Mouse (Mus musculus): ENCODE measurements around the gene Hoxd9. TPM values are rescaled to one million over a fixed set of nuclear protein-coding genes. Genes with fewer than 3 reads are reported as not detected.

Gene Hoxd9
- total and polyA plus RNA-seq, 3 experiments, result not detected

DNA sequence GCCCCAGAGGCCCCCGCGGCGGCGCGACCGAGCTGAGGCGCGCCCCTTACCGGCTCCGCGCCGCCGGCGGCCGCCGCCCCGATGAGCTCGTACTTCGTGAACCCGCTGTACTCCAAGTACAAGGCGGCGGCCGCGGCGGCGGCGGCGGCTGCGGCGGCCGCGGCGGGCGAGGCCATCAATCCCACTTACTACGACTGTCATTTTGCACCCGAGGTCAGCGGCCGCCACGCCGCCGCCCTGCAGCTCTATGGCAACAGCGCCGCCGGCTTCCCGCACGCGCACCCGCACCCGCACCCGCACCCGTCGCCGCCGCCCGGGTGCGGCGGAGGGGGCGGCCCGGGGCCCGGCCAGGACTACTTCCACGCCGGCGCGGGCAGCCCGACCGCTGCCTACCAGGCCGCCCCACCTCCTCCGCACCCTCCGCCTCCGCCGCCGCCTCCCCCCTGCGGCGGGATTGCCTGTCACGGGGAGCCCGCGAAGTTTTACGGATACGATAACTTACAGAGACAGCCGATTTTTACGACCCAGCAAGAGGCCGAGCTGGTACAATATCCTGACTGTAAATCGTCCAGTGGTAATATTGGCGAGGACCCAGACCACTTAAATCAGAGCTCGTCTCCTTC is 8.1 kb downstream of the Hoxd9 start:
- H3K4me3 ChIP-seq (ENCODE audit: control insufficient read depth in 1 of 2, insufficient read depth in 1 of 2, low read depth in 2 of 2, low read length in 2 of 2), result peak overlapping the region; percentile 53 to 66
- no peaks in the 10 kb centered on the region; a peak in 2 of 4 replicates for H3K4me1 ChIP-seq (ENCODE audit: control insufficient read depth in 1 of 2, insufficient read depth in 2 of 2, low read length in 2 of 2)
- no peak overlapping the region for H3K27ac ChIP-seq (ENCODE audit: control insufficient read depth, low read depth, low read length)
- peak; percentile 62 for DNase-seq (ENCODE audit: low read depth, low spot score)
- no peaks in the 10 kb centered on the region for H3K27me3 ChIP-seq (ENCODE audit: control insufficient read depth in 1 of 2, insufficient read depth in 2 of 2, low read length in 2 of 2)
- peaks cover 6% of the 10 kb centered on the region; the same call in 1 of the 2 replicates for H3K79me2 ChIP-seq (ENCODE audit: control insufficient read depth, insufficient read depth, low read length, poor library complexity)
- H3K9me3 ChIP-seq (replicated peaks; ENCODE audit: insufficient read depth, low read length), result no peaks in the 10 kb centered on the region
- peaks cover 0 to 2% of the 10 kb centered on the region in 2 experiments; a peak in 1 of 4 replicates for H3K36me3 ChIP-seq (ENCODE audit: control insufficient read depth in 1 of 2, insufficient read depth in 2 of 2, low read length in 2 of 2)
- peak overlapping the region; percentile 84 for H3K9ac ChIP-seq (ENCODE audit: control insufficient read depth, low read depth, low read length, poor library complexity, severe bottlenecking)
- TF ChIP-seq NELFE (IDR thresholded peaks at IDR 0.05; ENCODE audit: low read depth, low read length) (no peak), RCOR1 (IDR thresholded peaks at IDR 0.05; ENCODE audit: low read depth, low read length) (no peak), MXI1 (IDR thresholded peaks at IDR 0.05; ENCODE audit: low read depth, low read length) (peak; percentile 43; the same call in 1 of the 2 replicates), TBP (IDR thresholded peaks at IDR 0.05; ENCODE audit: low read depth, low read length) (no peak), JUND (IDR thresholded peaks at IDR 0.05; ENCODE audit: low read depth, low read length) (no peak), HCFC1 (IDR thresholded peaks at IDR 0.05; ENCODE audit: low read depth, low read length) (no peak)

DNA sequence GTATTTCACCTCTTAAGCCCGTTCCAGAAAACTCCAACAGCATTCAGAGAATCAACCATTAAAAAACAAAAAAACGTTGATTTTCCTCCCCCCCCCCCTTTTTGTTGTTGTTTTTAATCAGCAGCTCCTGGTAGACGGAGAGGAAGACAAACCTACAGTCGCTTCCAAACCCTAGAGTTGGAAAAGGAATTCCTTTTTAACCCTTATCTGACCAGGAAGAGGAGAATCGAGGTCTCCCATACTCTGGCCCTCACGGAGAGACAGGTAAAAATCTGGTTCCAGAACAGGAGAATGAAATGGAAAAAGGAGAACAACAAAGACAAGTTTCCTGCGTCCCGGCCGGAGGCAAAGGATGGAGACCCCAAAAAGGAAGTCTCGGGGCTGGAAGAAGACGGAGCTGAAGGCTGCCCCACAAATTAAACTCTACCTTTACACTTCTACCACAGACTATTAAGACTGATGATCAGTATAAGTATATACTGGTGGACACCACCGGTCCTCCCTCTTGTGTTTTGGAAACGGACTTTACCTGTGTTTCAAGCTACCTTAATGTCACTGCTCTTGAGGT is 8.9 kb downstream of the Hoxd9 start:
- H3K9ac ChIP-seq (ENCODE audit: control insufficient read depth, low read depth, low read length, poor library complexity, severe bottlenecking), result peak overlapping the region; percentile 84; the same call in 1 of the 2 replicates
- no peaks in the 10 kb centered on the region for H3K9me3 ChIP-seq (replicated peaks; ENCODE audit: insufficient read depth, low read length)
- no peak overlapping the region for H3K27ac ChIP-seq (ENCODE audit: control insufficient read depth, low read depth, low read length)
- H3K4me1 ChIP-seq (ENCODE audit: control insufficient read depth in 1 of 2, insufficient read depth in 2 of 2, low read length in 2 of 2), result no peaks in the 10 kb centered on the region; a peak in 2 of 4 replicates
- peak overlapping the region in 1 of 2 experiments; percentile 66; a peak in 3 of 4 replicates for H3K4me3 ChIP-seq (ENCODE audit: control insufficient read depth in 1 of 2, insufficient read depth in 1 of 2, low read depth in 2 of 2, low read length in 2 of 2)
- peaks cover 6% of the 10 kb centered on the region; the same call in 1 of the 2 replicates for H3K79me2 ChIP-seq (ENCODE audit: control insufficient read depth, insufficient read depth, low read length, poor library complexity)
- no peak for TF ChIP-seq UBTF (IDR thresholded peaks at IDR 0.05; ENCODE audit: borderline replicate concordance, insufficient read depth, low read depth, low read length)
- no peak for TF ChIP-seq MAX (IDR thresholded peaks at IDR 0.05; ENCODE audit: low read length)
- no peak for TF ChIP-seq ZC3H11A (IDR thresholded peaks at IDR 0.05; ENCODE audit: low read depth, low read length)
- TF ChIP-seq POLR2AphosphoS2 (IDR thresholded peaks at IDR 0.05; ENCODE audit: low read length), result no peak
- no peak for TF ChIP-seq NRF1 (IDR thresholded peaks at IDR 0.05; ENCODE audit: insufficient read depth, low read depth, low read length, poor library complexity, severe bottlenecking)
- TF ChIP-seq ETS1 (IDR thresholded peaks at IDR 0.05; ENCODE audit: low read depth, low read length), result no peak
- no peak for TF ChIP-seq SMC3 (IDR thresholded peaks at IDR 0.05; ENCODE audit: low read depth, low read length)
- no peak for TF ChIP-seq TBP (IDR thresholded peaks at IDR 0.05; ENCODE audit: low read depth, low read length)
- no peak for TF ChIP-seq HCFC1 (IDR thresholded peaks at IDR 0.05; ENCODE audit: low read depth, low read length)
- TF ChIP-seq CHD1 (IDR thresholded peaks at IDR 0.05; ENCODE audit: low read depth, low read length), result no peak
- no peak for TF ChIP-seq CHD2 (IDR thresholded peaks at IDR 0.05; ENCODE audit: low read length)
- TF ChIP-seq MAFK (IDR thresholded peaks at IDR 0.05; ENCODE audit: borderline replicate concordance, low read depth, low read length), result no peak
- peaks cover 0 to 1% of the 10 kb centered on the region in 2 experiments; a peak in 1 of 4 replicates for H3K27me3 ChIP-seq (ENCODE audit: control insufficient read depth in 1 of 2, insufficient read depth in 2 of 2, low read length in 2 of 2)
- no peak for DNase-seq (ENCODE audit: low read depth, low spot score)
- H3K36me3 ChIP-seq (ENCODE audit: control insufficient read depth in 1 of 2, insufficient read depth in 2 of 2, low read length in 2 of 2), result peaks cover 0 to 2% of the 10 kb centered on the region in 2 experiments; a peak in 1 of 4 replicates
